Mouse (Mus musculus) ovary, postnatal 14 days (tissue): ENCODE measurements around the gene Mapk12.

Experiments
- DNase-seq: peaks from one replicate; pipeline ENCODE4 v3.0.0; 2022; ENCODE audit warnings: low spot score

The Mapk12 gene

DNA sequence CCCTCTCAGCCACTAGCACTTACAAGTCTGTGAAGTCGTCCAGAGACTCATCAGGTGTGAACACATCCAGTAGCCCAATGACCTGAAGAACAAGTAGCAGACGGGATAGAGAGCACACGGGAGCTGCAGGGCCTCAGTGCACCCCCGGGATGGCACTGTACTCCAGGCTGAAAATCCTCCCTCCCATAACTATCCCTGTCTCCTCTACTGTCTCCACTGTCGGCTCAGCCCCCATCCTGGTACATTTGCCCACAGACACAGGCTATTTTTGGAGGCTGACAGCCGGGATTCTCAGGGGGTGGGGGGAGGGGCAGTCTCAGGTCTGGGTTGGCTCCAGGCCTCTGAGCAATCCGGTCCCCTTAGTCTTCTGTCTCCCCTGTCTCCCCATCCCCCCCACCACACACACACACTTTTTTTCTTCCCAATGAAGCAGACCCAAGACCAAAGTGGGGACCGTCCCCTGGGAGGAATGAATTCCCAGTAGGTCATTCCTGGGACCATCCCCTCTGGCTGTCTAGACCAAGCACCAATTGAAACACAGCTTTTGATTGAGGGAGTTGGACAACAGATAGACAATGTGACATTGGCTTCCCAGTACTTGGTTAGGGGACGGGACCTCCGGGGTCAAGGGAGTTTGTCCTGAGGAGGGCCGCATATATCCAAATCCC is 3.0 kb downstream of the Mapk12 start:
- DNase-seq = no peak

DNA sequence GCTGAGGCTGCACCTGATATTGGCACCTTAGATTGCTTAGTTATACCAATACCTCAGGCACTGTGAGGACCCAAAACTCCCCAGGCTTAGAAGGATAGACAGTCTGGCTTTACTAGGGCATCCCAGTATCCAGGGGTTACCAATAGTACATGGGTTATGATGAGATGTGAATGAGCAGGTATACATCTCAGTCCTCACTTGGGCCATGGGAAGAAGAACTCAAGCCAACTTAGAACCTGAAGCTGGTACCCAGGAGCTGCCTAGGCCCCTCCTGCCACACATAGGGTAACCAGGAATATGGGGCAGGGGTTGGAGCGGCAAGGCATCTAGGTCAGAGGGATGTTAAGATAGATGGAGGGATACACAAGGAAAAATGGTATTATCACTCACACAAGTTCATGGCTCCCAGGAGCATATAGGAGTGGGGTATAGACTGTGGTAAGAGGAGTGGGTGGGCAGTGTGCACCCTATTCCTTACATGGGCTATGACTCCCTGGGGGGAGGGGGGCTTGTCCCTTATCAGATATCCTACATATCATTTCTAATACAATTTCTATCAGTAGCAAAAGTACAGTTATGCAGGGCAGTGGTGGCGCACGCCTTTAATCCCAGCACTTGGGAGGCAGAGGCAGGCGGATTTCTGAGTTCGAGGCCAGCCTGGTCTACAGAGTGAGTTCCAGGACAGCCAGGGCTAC is 3.9 kb downstream of the Mapk12 start:
- DNase-seq = no peak

DNA sequence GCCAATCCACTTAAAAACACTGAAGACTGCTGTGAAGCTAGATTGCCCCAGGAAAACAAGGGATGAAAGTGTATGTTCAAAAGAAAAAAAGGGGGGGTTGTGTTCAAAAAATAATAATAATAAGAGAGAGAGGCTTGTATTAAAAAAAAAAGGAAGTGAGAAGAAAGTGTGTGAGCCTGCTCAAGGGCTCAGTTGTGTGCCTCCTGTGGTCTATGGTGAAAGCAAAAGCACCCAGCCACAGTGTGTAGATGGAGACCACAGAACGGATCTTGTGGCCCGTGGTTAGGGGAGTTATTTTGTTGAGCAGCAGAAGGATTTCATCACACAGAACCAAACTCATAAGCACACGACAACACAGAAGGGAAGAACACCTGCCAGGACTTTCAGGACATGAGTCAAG is 9.2 kb downstream of the Mapk12 start:
- DNase-seq = no peak

DNA sequence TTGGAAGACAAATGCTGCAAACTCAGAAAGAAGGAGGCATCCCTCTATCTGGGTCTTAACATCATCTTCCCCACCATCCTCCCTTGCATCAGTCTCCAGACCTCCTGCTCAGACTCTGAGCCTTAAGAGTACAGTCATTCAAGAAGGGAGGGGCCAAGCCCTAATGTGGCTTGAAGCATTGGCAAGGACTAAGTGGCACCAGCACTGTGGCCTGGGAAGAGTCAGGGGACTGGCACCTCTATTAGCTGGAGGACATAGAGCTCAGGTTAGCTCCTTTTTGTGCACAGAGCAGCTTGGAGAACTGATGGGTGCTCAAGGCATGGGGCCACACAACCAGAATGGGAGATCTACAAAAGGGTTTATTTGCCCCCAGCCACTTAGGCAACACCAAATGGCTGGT is 10.3 kb downstream of the Mapk12 start:
- DNase-seq = no peak

DNA sequence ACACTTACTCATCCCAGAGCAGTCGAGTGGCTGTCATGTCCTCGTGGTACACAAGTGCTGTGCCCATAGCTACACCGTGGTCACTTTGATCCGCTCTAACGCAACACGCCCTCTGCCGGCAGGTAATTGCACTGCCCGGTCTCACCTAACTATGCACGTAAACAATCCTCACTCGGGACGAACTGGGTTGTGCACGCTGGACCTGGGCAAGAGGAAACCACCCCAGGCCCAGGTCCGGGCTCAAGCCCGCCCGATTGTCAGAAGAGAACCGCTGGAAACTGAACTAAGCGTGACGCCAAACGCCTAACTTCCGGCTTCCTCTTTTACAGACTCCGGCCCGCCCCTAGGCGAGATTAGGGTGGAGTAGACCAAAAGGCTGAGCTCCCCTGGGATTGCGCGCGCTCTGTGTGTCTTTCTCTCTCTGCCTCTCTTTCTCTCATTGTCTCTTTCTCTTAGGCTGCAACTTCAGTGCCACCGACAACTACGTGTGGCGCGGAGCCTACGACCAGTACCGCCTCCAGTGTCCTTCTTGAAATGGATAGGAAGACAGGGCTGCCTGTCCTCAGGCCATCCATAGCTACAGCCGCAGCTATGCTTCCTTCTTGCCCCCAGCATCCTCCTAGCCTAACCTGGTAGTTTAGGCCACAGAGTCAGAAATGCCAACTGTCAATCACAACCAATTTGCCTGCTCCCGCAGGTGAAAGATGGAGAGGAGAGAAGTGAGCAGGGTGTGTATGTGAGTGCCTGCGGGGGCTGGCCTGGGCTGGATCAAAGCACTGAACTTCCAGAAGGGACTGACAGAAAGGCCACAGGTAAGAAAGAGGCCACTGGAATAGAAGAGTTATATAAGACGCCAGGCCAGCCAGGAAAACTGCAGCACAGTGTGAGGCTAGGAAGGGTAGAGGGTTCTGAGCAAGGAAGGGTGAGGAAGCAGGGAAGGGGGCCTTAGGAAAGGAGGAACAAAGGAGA is 11.8 kb downstream of the Mapk12 start, which contains the start of gene Hdac10:
Hdac10 (minus strand) TSS at position 319 of the 969 bp plus-strand sequence.
- DNase-seq = peak; percentile 67

DNA sequence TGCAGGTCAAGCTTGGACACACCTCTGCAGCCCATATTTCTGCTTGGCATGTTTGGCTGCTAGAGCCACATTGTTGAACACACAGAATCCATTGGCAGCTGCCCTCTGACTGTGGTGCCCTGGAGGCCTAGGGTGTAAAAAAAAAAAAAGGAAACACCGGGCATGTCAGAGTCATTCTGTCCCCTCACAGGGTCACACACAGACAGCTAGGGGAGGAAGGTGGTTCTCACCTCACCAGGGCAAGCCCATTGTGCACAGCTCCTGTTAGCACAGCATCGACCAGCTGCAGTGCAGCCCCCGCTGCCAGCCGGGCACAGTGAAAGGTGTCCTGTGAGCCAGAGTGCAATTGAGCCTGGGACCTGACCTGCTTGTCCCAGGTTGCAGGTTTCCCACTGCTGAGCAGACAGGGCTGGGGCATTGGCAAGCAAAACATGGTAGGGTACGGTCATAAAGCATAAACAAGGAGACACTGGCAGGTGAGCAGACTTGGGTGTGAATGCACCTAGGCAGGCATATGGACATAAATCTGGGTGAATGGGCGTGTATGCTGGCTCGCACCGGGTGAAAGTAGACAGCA is 13.1 kb downstream of the Mapk12 start:
- DNase-seq = no peak

DNA sequence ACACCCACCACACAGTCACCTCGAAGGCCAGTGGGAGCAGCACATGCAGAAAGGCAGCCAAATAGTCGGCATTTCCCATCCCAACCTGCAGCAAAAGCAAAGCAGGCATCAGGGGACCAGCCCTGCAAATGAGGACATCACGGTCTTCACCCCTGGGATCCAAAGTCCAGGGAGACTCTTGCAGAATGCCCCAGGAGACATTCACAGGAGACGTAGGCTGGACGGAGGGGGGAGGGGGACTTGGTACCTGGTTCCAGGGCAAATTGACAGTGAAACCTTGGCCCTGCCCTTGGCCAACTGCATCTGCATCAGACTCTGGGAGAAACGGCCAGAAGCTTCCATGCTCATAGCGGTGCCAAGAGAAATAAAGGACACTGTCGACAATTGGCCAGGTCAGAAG is 13.9 kb downstream of the Mapk12 start:
- no peak for DNase-seq

DNA sequence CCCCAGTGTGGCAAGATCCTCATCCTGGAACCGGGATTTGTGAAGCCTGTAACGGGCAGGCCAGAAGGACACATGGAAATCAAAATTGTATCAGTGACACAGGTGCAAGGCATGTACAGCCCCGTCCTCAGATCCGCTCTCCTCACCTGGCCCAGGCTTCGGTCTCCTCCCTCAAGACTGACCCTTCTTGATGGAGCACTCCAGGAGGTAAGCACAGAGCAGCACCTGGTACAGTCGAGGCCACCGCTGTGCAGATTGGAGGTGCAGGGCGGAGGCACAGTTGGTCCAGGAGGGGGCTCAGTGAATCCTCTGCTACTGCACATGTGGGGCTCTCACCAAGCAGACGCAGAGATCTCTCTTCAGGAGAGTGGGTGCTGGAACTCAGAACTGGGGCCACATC is 15.2 kb downstream of the Mapk12 start:
- DNase-seq = no peak

DNA sequence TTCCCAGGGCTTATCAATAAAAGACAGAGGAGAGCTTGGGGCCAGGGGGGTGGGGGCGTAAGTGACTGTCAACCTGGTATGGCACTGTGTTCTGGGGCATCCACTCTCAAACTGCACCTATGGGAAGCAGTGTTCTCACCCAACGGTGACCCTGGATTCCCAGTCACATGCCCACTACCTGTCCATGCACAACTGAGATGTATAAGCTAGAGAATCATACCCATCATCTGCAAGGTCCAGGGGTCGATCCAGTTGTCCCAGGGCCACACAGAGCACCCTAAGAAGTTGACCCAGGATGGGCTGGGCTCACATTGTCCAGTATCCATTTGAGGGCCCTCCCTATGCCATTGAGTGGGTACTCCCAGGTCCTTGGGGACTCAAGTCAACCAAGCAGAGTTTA is 16.2 kb downstream of the Mapk12 start:
- DNase-seq = no peak

DNA sequence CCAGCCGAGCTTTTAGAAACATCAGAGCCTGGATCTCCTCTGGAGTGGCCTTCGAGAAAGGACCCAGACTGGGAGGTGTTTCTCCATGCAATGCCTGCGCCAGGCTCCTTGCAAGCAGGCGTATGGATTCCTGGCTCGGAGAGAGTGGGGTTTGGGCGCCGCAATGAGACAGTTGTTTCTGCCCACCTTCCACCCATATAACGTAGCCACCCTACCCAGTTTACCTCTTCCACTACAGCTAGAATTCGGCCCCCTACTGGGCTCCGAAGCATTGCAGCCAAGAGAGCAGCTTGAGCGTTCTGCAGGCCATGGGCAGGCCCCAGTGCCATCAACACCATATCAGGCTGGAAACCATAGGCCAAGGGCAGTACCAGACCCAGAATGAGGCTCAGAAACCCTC is 16.9 kb downstream of the Mapk12 start:
- DNase-seq = no peak

DNA sequence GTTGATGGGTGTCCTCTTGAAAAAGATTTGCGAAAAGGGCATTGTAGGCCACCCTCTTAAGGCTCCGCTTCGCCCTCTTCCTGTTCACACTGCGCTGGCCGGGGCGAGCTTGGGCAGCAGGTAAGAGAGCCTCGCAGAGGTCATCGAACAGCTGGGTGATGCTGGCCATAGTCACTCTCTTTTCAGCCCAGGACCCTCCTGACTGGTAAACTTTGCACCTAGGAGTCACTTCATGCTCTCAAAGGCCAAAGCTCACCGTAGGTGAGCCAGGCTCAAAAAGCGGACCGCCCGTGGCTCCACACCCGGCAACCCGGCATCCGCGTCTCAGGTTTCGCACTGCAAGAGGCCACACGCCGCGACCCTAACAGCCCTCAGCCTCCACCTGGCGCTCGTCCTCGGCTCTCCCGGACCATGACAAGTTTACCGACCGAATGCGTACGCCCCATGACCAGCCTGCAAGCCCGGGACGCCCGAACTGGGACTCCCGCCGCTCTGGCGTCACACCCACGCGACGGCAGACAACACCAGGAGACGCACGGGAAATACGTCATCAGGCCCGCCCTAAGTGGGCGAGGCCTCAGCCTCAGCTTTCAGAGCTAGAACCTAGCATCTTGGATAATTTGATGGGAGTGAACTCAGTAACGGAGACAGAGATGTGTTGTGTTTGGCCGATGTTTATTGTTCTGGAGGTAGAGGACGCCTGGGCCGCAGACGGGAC is 17.7 kb downstream of the Mapk12 start, which contains the start of gene Tubgcp6:
Tubgcp6 (minus strand) TSS at position 464 of the 718 bp plus-strand sequence.
- DNase-seq = peak; percentile 95

DNA sequence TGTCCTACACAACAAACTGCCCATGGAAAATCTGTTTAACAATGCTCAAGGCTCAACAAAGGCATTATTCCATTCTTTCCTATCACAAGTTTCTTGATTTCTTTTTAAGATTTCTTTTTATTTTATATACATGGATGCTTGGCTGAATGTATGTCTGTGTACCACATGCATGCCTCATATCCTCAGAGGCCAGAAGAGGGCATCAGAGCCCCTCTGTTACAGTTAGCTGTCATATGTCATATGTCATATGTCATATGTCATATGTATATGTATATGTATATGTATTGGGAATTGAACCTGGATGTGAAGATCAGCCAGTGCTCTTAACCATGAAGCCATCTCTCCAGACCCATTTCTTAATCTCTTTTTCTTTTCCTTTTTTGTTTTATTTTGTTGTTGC is 22.5 kb downstream of the Mapk12 start:
- DNase-seq = no peak

DNA sequence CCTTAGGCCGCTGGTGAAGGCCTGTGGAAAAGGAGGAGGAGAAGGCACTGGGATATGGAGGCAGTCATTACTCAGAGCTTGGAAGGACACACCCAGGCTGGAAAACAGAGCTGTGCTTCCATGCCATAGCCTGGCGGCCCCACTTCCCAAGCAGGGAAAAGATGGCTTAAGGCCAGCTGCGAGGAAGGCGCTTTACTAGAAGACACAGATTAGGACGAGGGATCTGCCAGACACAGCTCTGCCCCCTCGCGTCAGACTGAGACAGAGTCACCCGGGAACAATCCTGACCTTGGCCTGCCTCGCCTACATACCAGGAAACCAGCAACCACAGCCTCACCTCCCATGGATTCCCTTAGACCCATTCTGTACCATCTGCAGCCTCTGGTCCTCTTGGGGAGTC is 30.4 kb downstream of the Mapk12 start:
- DNase-seq = no peak

DNA sequence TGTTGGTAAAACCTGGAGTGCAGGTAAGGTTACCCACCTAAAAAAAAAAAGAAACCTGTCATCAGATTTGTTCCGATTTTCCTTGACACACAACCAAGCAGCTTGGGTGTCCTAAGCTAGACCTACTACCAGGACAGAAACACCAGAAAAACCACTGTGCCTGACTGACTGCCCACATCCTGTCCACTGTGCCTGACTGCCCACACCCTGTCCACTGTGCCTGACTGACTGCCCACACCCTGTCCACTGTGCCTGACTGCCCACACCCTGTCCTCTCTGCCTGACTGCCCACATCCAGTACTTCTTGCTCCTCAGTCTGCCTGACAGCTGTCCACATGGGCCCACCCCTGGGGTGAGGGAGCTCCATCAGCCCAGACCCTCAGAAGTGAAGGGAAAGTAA is 33.5 kb downstream of the Mapk12 start:
- DNase-seq = no peak

DNA sequence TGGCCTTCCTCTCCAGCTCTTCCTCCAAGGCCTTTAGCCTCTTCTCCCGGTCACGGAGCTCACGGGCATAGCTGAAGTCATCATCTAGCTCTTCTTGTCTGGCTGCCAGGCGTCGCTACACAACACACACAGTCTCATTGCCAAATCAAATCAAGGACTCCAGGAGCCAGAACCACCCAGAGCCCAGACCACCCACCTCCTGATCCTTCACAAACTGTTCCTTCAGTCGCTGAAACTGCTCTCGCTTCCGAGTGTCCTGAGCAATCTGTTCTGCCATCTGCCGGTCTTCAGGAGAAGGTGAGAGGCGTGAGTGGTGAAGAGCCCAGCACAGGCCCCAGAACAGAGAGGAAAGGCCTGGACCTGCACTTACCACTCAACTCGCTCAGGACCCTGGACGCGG is 34.4 kb downstream of the Mapk12 start:
- DNase-seq = no peak

DNA sequence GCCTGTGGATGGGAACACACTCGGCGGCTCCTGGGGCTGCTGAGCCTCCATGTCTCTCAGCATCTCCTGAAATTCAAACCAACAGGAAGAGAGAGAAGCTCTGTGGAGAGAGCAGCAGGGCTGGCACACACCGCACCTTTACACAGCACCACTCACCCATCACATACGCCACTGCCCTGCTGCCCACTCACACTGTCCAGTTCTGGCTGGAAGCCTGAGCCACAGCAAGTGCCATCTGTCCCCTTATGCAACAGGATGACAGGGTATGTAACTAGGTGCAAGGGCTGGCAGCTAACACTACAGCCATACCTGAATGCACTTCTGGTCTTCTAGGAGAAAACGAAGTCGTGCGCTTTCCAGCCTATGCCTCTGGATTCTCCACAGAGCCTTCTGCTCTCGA is 36.1 kb downstream of the Mapk12 start:
- DNase-seq = no peak

DNA sequence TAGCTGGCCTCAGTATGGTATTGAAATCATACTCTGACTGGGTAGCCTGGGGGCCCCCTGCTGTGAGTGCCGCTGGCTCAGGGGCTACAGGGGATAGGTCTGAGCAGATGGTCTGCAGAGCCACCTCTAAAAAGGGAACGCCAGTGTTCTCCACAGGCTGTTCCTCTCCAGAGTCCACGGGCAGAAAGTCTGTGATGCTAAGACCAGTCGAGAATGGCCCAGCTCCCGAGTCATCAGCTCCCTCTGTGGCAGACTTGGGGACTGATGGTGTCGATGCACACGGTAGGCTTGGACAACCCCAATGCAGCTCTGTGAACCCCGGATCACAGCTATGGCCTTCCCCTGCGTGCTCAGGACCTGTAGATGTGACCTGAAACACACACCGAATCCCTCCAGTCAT is 36.6 kb downstream of the Mapk12 start:
- DNase-seq = no peak

DNA sequence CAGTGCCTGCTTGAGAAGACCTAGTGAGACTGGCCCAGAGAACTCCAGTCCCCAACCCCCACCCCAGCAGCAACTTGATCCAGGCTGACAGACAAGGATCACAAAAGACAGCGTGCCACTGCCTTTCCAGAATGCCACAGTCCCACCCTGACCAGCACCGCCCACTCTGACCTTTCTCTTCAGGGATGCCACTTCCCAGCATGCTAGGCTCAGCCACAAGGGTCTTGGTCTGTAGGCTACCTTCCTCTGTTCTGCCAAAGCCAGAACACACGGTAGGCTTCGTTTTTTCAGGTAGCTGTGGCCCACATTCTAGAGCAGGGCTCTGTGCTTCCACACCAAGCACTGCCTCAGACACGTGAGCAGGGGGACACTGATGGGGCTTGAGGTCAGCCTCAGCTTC is 37.9 kb downstream of the Mapk12 start:
- no peak for DNase-seq

DNA sequence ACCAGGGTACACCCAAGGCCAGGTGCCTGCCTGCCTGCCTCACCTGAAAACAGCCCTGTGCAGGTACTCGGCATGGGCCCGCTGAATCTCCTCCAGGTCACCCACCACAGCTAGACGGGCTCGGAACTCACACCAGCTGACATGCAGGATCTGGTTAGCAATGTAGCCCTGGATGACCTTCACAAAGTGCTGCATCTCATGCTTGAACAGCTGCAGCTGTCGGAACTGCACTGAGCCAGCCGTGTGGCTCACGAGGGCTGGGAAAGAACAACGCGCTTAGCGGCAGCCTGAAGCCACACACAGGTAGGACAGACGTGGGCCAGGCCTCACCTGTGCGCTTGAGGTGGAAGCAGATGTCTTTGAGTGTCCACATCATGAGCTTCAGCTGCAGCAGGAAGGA is 39.7 kb downstream of the Mapk12 start:
- DNase-seq = no peak

DNA sequence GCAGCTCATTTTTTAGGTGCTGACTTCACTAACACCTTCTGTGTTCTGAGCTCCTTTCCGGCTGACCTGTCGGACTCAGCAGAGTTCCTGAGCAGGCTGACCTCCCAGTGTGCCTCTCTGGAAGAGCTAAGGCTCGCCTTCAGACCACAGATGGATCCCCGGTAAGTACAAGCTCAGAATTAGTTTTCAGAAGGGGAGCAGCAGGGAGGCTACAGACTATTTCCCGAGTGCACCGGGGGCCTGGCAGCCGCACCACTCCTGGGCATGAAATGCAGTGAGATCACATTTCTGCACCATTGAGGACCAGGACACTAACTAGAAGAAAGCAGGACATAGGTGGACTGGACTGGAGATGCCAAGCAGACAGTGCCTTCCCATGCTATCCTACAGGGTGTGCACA is 41.9 kb downstream of the Mapk12 start:
- DNase-seq = no peak

DNA sequence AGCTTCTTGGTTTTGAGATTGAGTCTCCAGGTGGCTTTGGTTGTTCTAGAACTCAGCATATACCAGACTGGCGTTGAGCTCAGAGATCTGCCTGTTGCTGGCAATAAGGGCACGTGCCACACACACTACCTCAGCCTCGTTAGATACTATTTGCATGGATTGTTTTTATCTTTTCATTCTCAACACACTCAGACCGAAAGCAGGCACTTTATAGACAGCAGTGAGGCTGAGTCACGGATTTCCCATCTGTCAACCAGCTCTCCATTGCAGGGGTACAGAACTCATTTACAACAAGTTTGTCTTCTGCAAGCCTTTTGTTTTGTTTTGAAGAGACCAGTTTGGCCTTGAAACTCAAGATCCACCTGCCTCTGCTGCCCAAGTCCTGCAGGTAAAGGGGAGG is 43.1 kb downstream of the Mapk12 start:
- DNase-seq = no peak

DNA sequence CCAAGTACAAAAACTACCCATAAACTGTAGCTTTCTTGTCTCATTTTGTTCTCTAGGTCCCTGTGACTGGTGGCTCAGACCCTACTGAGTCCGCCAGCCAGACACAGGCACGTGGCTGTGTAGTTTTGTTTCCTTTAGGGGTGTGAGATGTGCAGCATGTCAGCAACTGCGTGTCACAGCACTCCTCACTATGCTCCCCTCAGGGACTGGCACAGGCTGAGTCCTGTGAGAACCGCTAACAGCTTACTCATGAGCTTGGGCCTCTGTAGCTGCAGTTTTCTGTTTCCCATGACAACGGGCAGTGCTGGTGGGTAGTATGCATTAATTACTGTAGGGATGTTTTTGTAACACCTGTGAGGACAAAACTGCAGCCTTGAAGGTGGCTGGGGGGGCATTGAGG is 48.3 kb downstream of the Mapk12 start:
- no peak for DNase-seq
